Mouse (Mus musculus): Measurements from ENCODE around the gene Rflnb.

Rflnb gene

GRCm38 (mm10) chr11:75990965-75991835 lies 36.4 kb downstream of the Rflnb start:
- DNase-seq (ENCODE audit: low spot score), result no peak

GRCm38 (mm10) chr11:75985948-75986347 lies 41.6 kb downstream of the Rflnb start:
- DNase-seq (ENCODE audit: low spot score), result no peak

- DNase-seq (ENCODE audit: low spot score), result no peak
Observed at GRCm38 (mm10) chr11:75984581-75984980, 43.0 kb downstream of the Rflnb start.

GRCm38 (mm10) chr11:75983194-75983593 lies 44.4 kb downstream of the Rflnb start:
- no peak for DNase-seq (ENCODE audit: low spot score)

DNA sequence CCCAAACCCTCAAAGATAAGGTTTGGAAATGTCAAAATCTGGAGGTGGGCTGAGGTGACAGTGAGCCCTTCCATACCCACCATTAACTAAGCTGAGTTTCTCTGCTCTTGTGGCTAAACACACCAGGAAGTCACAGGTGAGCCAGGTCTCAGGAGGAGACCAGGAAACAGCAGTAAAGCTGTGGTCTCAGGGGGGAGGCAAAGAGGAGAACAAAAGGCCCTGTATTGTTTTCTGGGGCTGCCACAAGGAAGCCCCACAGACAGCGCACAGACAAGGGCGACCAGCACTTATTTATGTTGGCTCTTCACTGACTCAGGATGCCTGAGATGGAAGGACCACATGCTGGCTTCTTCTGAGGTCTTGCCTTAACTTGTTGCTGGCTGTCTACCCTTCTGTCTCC lies 47.2 kb downstream of the Rflnb start:
- no peak for DNase-seq (ENCODE audit: low spot score)

GRCm38 (mm10) chr11:75978051-75978450 lies 49.5 kb downstream of the Rflnb start:
- DNase-seq (ENCODE audit: low spot score), result no peak

- DNase-seq (ENCODE audit: low spot score), result no peak
Observed at GRCm38 (mm10) chr11:75976748-75977147, 50.8 kb downstream of the Rflnb start.

DNA sequence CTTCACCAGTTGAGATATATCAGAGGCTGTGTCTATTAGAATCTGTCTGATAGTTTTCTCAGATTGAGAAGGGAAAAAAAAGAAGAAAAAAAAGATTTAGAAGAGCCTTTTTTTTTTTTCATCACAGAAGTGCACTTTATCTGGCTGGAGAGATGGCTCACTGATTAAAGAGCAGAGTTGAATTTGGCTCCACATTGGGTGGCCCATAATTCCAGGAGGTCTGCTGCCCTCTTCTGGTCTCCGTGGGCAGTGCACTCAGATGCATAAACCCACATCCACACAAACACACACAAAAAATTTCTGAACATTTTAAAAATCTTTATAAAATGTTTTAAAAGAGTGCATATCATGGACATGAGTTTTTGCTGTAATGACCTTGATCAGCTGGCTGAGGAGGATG lies 53.6 kb downstream of the Rflnb start:
- no peak for DNase-seq (ENCODE audit: low spot score)

DNA sequence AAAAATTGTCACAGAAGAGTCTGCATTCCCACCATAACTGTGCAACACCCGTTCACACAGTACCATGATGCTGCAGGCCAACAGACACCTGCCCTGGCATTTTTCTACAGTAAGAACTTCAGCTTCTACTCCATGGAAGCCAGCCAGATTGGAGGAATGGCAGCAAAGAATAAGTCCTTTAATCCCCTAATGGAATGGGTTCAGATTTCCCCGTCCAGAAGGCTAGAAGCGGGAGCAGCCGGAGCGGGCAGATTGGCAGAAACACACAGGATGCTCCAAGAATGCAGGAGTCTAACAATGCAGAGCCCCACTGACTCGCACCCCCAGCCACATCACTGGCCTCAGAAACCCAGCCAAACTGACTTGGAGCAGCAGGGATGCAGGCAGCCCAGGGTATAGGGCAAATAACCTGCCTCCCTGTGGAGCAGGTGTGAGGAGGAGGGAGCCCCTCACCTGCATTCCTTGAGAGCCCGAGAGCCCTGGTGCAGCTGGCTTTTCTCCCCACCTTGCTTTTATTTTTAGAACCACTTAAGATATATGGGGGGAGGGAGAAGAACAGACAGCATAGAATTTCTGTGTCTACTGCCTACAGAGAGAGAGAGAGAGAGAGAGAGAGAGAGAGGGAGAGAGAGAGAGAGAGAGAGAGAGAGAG lies 54.5 kb downstream of the Rflnb start:
- DNase-seq (ENCODE audit: low spot score), result no peak

DNA sequence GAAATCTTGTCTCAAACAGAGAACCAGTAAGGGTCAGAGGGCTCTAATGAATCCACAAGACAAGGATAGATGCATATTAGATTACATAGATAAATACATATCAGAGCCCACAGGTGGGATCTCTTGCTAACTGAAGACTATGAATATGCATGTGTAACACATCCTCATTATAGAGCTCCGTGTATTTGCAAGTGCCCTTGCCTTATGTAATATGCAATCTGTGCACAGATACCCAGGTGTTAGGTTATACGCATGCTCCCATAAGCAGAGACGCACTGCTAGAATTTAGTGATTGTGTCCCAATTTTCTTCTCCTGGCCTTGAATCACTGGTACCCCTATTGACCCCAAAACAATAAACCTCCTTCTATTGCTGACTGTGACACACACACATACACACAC lies 55.4 kb downstream of the Rflnb start:
- DNase-seq (ENCODE audit: low spot score), result no peak

GRCm38 (mm10) chr11:75970629-75971028 lies 57.0 kb downstream of the Rflnb start:
- no peak for DNase-seq (ENCODE audit: low spot score)

Data from ovary, postnatal 10 days (tissue).